Mouse (Mus musculus) liver, embryonic 13.5 days (tissue): ENCODE results near the gene Ldlrad2. TPM values are rescaled to one million over a fixed set of nuclear protein-coding genes. Genes with fewer than 3 reads are reported as not detected.

ENCODE experiments used
- ATAC-seq: fragments of 200-750 bp; cut with Nextera tagmentation; 2 replicates; pipeline ENCODE4 v1.8.0; 2017; ENCODE audit warnings: low read depth, mild to moderate bottlenecking, moderate number of reproducible peaks, moderate library complexity
- DNase-seq: peaks from one replicate; pipeline ENCODE4 v3.0.0; 2022
- H3K27ac ChIP-seq: fragments of 300-500 bp; sonication (generic); 2 replicates; pipeline ENCODE4 v1.5.1; 2015; ENCODE audit warnings: moderate library complexity, mild to moderate bottlenecking, inconsistent platforms
- H3K27me3 ChIP-seq: fragments of 300-500 bp; sonication (generic); 2 replicates; pipeline ENCODE4 v1.6.1; 2015; ENCODE audit warnings: mild to moderate bottlenecking, inconsistent platforms
- H3K36me3 ChIP-seq: fragments of 300-500 bp; sonication (generic); 2 replicates; pipeline ENCODE4 v1.6.1; 2015; ENCODE audit warnings: mild to moderate bottlenecking, inconsistent platforms
- H3K4me1 ChIP-seq: fragments of 300-500 bp; sonication (generic); replicated peaks from 2 replicates; pipeline ENCODE4 v1.6.1; 2015; ENCODE audit warnings: inconsistent platforms
- H3K4me2 ChIP-seq: fragments of 300-500 bp; sonication (generic); 2 replicates; pipeline ENCODE4 v1.6.1; 2015; ENCODE audit warnings: inconsistent platforms, mild to moderate bottlenecking, moderate library complexity
- H3K4me3 ChIP-seq: fragments of 300-500 bp; sonication (generic); replicated peaks from 2 replicates; pipeline ENCODE4 v1.5.1; 2015; ENCODE audit warnings: mild to moderate bottlenecking, inconsistent platforms
- H3K9ac ChIP-seq: fragments of 300-500 bp; sonication (generic); 2 replicates; pipeline ENCODE4 v1.6.1; 2015; ENCODE audit warnings: mild to moderate bottlenecking, inconsistent platforms
- H3K9me3 ChIP-seq: fragments of 300-500 bp; sonication (generic); replicated peaks from 2 replicates; pipeline ENCODE4 v1.6.1; 2016; ENCODE audit warnings: inconsistent platforms
- WGBS: fragments of 180-500 bp; shearing (Covaris S2); methylation state at CpG from one replicate; pipeline ENCODE4 v1.1.7; 2015; ENCODE audit not compliant: insufficient replicate concordance; 5-methylcytosine and 5-hydroxymethylcytosine counted together
- polyA plus RNA-seq: library from polyadenylated mRNA; unstranded; fragments of >200 nt; fragmentation: Nextera tagmentation; extraction: Ambion mirVana; gene quantifications from 2 replicates; pipeline ENCODE4 v1.2.1, GENCODE M21; 2015

The Ldlrad2 gene
- not detected in 2 replicates for polyA plus RNA-seq

GRCm38 (mm10) chr4:137574469-137574868 is at the start of gene Ldlrad2:
Ldlrad2 (minus strand) TSS chr4:137574569.
- no peak within 1 kb of the TSS for H3K9ac ChIP-seq
- ATAC-seq (no peak), DNase-seq (no peak)
- H3K9me3 ChIP-seq = no peaks in the 10 kb centered on the region
- H3K4me2 ChIP-seq = no peak within 1 kb of the TSS
- H3K4me1 ChIP-seq = 0 out of 2 replicates have a peak, but pooled peaks cover 3% of the 10 kb centered on the region
- no peak within 1 kb of the TSS for H3K4me3 ChIP-seq
- H3K27me3 ChIP-seq = peaks cover 24% of the 10 kb centered on the region
- 68% methylated on average over 10 of the region's 10 CpGs for WGBS
- H3K36me3 ChIP-seq = 0 out of 2 replicates have a peak, but pooled peaks cover 1% of the 10 kb centered on the region
- no peak within 1 kb of the TSS for H3K27ac ChIP-seq

DNA sequence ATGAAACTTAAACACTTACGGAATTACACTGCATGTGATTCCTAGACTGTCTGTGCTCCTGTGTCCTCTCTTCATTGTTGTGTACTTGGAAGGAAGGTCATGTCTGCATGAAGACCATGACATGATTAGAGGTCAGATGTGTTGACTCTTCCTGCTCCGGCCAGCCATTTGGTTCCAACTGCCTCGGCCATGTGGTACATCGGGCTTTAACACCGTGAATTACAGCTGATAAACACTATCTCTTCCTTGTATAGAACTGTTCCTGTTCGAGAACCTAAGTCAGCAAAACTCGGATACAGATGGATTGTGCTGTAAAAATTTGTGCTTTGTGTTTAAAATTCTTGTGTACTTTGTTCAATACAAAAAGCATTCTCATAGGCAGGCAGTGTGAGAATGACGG is 48.5 kb upstream of the Ldlrad2 start:
- no peak for ATAC-seq
- WGBS = 79% methylated on average over 8 of the region's 8 CpGs

GRCm38 (mm10) chr4:137610256-137610655 is 35.9 kb upstream of the Ldlrad2 start:
- Histone ChIP-seq H3K27me3 (no peaks in the 10 kb centered on the region), H3K27ac (peak overlapping the region; percentile 21; the same call in 1 of the 2 replicates), H3K4me3 (no peak overlapping the region), H3K9ac (no peak overlapping the region), H3K4me1 (peaks cover 22% of the 10 kb centered on the region), H3K9me3 (no peaks in the 10 kb centered on the region), H3K4me2 (no peak overlapping the region), H3K36me3 (peaks cover 96% of the 10 kb centered on the region)
- 50% methylated on average over 15 of the region's 15 CpGs for WGBS
- no peak for DNase-seq
- no peak for ATAC-seq

More for the DNA sequence above, 48.5 kb upstream of the Ldlrad2 start:
- Histone ChIP-seq H3K4me1 (no peaks in the 10 kb centered on the region), H3K27ac (no peak overlapping the region), H3K9me3 (no peaks in the 10 kb centered on the region), H3K4me3 (no peak overlapping the region), H3K27me3 (no peaks in the 10 kb centered on the region), H3K4me2 (no peak overlapping the region), H3K9ac (no peak overlapping the region), H3K36me3 (peaks cover 93% of the 10 kb centered on the region)
- DNase-seq = no peak

DNA sequence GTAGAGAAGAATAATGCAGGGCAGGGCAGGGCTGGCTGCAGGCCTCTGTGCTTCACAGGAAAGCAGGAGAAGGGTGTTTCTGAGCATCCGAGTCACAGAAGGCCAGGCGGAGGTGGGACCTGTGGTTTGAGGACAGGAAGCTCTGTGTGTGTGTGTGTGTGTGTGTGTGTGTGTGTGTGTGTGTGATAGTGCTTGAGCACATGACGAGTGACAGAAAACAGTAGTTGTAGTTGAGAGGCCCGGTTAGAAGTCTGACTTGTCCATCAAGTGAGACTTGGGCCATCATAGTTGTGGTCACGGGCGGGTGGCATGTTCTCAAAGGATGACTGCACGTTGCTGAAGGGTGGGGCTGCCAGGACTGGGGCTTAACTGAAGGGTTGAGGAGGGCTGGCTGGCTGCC is 35.3 kb upstream of the Ldlrad2 start:
- peaks cover 98% of the 10 kb centered on the region for H3K36me3 ChIP-seq
- peak; percentile 69 for ATAC-seq
- H3K27ac ChIP-seq = peak overlapping the region; percentile 21; the same call in 1 of the 2 replicates
- H3K9ac ChIP-seq = no peak overlapping the region
- no peaks in the 10 kb centered on the region for H3K9me3 ChIP-seq
- H3K4me3 ChIP-seq = no peak overlapping the region
- peak; percentile 27 for DNase-seq
- H3K4me2 ChIP-seq = no peak overlapping the region
- WGBS = 24% methylated on average over 7 of the region's 7 CpGs
- peaks cover 22% of the 10 kb centered on the region for H3K4me1 ChIP-seq
- no peaks in the 10 kb centered on the region for H3K27me3 ChIP-seq

DNA sequence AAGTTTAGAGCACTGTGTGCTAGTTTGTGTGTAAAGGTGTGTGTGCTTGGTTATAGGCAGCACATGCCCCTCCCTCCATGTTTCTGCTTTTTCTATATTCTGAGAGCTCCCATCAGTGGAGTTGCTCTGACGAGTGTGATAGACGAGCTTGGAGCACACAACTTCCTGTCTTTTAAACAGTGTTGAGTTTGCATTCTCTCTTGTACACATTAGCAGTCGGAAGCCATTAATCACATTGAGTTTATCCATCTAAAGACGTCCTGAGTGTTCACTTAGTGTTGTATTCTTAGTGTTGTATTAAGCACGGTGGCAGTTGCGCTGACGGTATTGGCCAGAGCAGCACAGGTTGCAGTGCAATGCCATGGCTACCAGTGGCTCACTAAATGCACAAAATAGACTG is 34.9 kb upstream of the Ldlrad2 start:
- DNase-seq (no peak), ATAC-seq (no peak)
- WGBS = 43% methylated on average over 7 of the region's 7 CpGs
- Histone ChIP-seq H3K9me3 (no peaks in the 10 kb centered on the region), H3K4me2 (no peak overlapping the region), H3K36me3 (peaks cover 98% of the 10 kb centered on the region), H3K4me3 (no peak overlapping the region), H3K27ac (0 out of 2 replicates have a peak overlapping the region, but pooled peaks have one; percentile 21), H3K27me3 (no peaks in the 10 kb centered on the region), H3K9ac (no peak overlapping the region), H3K4me1 (peaks cover 23% of the 10 kb centered on the region)

DNA sequence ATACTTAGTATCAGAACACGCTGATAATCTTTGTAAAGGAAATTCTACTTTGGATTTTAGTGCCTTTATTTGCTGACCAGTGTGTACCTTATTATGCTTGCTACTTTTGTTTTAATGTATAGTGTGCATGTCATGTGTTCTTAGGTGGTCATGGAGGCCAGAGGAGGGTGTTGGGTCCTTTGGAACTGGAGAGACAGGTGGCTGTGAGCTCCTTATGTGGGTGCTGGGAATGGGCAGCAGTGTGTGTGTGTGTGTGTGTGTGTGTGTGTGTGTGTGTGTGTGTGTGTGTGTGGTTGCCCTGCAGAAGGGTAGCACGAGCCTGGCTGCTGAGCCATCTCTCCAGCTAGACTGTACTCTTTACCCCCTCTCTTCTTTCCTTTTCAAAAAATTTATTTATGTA is 32.7 kb upstream of the Ldlrad2 start:
- no peak for DNase-seq
- Histone ChIP-seq H3K4me3 (no peak overlapping the region), H3K36me3 (peaks cover 77% of the 10 kb centered on the region), H3K9me3 (no peaks in the 10 kb centered on the region), H3K27ac (no peak overlapping the region), H3K27me3 (no peaks in the 10 kb centered on the region), H3K4me1 (peaks cover 44% of the 10 kb centered on the region), H3K9ac (no peak overlapping the region), H3K4me2 (no peak overlapping the region)
- no peak for ATAC-seq
- 84% methylated on average over 2 of the region's 2 CpGs for WGBS

DNA sequence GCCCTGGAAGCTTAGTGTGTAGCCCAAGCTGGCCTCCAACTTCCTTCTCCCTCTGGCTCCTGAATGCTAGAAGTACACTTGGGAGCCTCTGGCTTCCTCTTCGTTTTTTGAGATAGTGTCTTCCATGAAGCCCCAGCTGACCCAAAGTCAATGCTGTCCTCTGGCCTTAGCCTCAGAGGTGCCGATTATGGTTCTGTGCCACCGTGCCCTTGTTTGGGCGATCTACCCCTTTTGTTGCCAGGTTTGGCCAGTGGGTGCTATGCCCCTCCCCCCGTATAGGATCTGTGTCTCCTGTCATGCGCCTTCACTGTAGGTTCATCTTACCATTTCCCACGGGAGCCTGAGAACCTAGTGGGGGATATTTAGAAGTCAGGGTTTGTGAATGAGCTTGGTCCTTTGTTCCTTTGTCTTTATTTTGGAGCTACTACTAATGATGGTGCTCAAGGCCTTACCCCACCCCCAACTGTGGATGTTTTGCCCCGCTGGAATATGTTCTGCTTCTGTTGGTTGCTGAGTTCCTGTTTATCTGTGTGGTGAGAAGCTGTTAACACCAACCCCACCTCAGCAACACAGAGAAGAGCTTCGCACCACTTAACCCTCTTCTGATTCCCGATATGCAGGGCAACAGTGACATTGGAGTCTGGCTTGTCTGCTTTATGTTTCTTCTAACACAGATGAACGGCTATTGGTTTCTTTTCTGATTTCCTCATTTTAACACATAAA is 29.2 kb upstream of the Ldlrad2 start:
- no peak for ATAC-seq
- Histone ChIP-seq H3K9ac (peak overlapping the region; percentile 22; the same call in 1 of the 2 replicates), H3K4me2 (peak overlapping the region; percentile 24; the same call in 1 of the 2 replicates)

DNA sequence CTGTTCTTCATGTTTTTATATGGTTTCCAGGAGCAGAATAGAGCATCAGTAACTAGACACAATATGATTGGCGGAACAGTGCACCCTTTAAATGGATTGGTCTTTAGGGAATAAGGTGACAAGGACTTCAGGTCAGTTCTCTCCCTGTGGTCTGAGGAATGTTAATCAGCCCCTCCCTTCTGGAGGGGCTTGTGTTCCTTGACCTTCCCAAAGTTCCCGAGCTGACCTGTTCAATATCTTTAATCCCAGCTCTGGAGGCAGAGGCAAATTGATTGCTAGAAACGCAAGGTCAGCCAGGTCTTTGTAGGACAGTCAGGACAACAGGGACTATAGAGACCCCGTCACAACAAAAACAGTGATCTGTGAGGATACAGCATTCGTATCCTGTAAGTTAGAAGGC is 24.2 kb upstream of the Ldlrad2 start:
- 80% methylated on average over 5 of the region's 5 CpGs for WGBS

More for the DNA sequence above, 29.2 kb upstream of the Ldlrad2 start:
- Histone ChIP-seq H3K36me3 (peaks cover 43% of the 10 kb centered on the region), H3K4me1 (peaks cover 58% of the 10 kb centered on the region), H3K9me3 (no peaks in the 10 kb centered on the region), H3K27ac (peak overlapping the region; percentile 66), H3K4me3 (no peak overlapping the region), H3K27me3 (no peaks in the 10 kb centered on the region)
- no peak for DNase-seq
- WGBS = 31% methylated on average over 11 of the region's 11 CpGs

DNA sequence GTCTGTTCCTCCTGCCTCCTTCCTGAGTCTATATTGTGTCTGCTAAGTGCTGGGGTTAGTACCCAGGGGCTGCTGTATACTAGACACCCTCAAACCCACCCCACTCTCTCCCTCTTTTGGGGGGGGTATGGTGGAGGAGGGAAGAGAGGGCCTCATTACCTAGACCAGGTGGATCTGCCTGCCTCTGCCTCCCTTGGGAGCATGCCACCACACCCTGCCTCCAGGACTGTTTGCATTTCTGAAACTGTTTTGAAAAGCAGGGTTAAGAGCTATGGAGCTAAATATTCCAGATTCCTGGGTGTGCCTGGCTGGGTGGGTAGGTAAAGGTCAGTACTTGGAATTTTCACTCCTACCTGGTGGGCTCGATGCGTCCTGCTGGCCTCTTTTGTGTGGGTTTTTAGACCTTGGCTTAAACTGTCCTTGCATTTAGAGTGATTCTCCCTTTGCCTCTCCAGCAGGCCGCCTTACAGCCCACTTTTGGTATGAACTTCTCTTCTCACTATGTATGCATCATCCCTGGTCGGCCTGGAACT is 22.8 kb upstream of the Ldlrad2 start:
- Histone ChIP-seq H3K4me2 (peak overlapping the region; percentile 4; the same call in 1 of the 2 replicates), H3K4me1 (peaks cover 69% of the 10 kb centered on the region), H3K9me3 (no peaks in the 10 kb centered on the region), H3K9ac (peak overlapping the region; percentile 43; the same call in 1 of the 2 replicates), H3K36me3 (peaks cover 8% of the 10 kb centered on the region; the same call in 1 of the 2 replicates), H3K27ac (no peak overlapping the region), H3K27me3 (no peaks in the 10 kb centered on the region), H3K4me3 (no peak overlapping the region)
- no peak for DNase-seq
- WGBS = 82% methylated on average over 4 of the region's 4 CpGs
- no peak for ATAC-seq

More for the DNA sequence above, 24.2 kb upstream of the Ldlrad2 start:
- H3K4me1 ChIP-seq = peaks cover 83% of the 10 kb centered on the region
- H3K36me3 ChIP-seq = peaks cover 8% of the 10 kb centered on the region; the same call in 1 of the 2 replicates
- DNase-seq (no peak), ATAC-seq (no peak)
- H3K9me3 ChIP-seq = no peaks in the 10 kb centered on the region
- H3K9ac ChIP-seq = peak overlapping the region; percentile 18; the same call in 1 of the 2 replicates
- H3K4me2 ChIP-seq = no peak overlapping the region
- no peak overlapping the region for H3K4me3 ChIP-seq
- H3K27ac ChIP-seq = no peak overlapping the region
- no peaks in the 10 kb centered on the region for H3K27me3 ChIP-seq

DNA sequence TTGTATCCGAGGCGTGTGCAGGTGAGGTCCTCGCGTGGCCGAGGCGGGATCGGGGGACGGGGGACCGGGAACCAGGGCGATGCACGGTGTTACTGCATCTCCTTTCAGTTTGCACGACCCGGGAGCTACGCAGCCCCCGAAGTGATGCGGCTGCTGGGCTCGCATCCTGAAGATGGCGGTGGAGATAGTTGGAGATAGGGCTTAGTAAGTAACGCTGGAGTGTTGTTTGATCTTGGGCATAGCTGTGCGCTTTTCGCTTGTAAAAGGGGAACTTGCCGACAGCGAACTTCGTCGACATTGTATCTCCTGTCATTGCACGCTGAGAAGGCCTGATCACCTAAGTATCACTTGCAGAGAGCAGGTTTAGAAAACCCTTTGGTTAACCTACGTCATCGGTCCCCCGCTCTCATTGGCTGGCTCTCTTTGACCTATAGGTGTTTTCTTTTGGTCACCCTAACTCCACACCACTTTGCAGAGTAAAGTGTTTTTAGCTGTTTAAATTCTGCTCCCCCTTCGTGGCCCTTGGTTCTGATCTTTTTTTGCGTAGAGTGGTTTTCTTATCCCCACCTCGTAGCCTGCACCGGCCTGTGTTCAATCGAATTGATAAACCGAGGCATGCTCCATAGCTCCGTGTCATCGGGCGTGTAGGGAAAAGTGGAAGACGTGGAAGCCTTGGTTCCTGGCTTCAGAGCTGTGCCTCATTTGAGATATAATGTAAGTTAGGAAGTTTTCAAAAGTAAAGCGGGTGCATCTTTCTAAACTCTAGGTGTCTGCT is 20.3 kb upstream of the Ldlrad2 start:
- peak overlapping the region; percentile 94 for H3K4me3 ChIP-seq
- H3K27ac ChIP-seq = peak overlapping the region; percentile 99
- H3K9ac ChIP-seq = peak overlapping the region; percentile 89
- H3K36me3 ChIP-seq = peaks cover 8% of the 10 kb centered on the region; the same call in 1 of the 2 replicates
- peak overlapping the region; percentile 85 for H3K4me2 ChIP-seq
- no peaks in the 10 kb centered on the region for H3K9me3 ChIP-seq
- DNase-seq = peak; percentile 59
- ATAC-seq = peak; percentile 56
- no peaks in the 10 kb centered on the region for H3K27me3 ChIP-seq
- 2% methylated on average over 40 of the region's 40 CpGs for WGBS
- H3K4me1 ChIP-seq = peaks cover 47% of the 10 kb centered on the region
